Mouse (Mus musculus) kidney, postnatal 25 days (tissue): Measurements from ENCODE around the gene Kcnk13.

Experiments
- DNase-seq, 2 experiments: peaks; one replicate each; pipeline ENCODE4 v3.0.0; 2021; ENCODE audit warnings: mixed read lengths in 2 of 2

The Kcnk13 gene

DNA sequence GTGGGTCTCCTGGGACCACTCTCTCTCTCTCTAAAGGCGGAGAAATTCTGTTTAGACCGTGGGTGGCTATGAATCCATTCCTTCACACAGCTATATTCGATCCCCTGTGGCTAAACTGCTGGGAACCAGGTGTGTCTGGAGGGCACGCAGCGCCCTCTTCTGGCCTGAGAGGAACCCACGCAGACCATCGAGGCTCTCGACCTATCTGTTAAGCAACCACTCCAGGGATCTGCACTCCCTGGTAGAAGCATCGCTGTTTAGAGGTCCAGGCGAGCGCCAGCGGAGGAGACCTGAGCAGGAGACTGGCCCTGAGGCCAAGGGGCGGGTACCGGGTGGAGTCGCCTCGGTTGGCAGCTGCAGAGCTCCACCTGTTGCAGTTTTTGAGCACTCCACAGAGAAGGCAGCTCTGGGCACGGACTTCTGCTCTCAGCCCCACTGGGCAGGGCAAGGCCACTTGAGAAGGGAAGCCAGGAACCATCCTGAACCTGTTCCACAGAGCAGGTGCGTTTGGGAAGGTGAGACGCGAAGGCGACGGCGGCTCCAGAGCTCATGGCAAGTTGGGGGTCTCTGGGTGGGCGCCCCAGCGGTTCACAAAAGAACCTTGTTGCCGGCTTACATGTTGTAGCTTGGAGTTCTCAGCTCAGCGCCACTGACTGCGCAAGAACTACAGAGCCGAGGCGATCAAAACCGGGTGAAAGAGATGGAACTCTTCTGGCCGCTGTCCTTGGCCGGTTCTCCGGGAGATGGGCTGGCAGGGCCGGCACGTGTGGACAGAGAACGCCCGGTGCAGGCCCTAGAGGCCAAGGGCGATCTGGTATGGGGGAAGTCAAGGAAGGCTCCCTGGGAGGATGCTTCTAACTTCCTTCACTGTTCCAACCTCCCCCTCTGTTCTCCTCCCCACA lies at the start of gene Kcnk13:
Kcnk13 (plus strand) TSS at position 199 of the 902 bp plus-strand sequence.
- peak; percentile 75 to 79 for DNase-seq

GRCm38 (mm10) chr12:99917800-99918427 lies 46.4 kb upstream of the Kcnk13 start:
- DNase-seq = no peak

DNA sequence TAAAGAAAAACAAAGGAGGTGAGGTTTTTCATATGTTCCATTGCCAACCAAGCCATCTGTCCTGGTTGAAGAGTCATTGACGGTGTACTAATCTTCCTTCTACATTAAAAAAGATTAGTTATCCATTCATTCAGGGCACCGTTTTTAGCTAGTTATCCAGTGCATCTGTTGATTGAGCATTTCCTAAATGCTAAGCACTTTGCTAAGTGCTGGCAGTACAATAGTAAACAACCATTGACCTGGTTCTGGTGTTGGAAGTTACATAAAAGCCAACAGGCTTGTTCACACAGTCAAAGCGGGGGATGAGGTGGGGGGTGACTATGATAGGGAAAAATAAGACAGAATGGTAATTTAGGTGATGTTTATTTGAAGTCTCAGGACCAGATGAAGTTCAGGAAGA lies 44.7 kb upstream of the Kcnk13 start:
- no peak for DNase-seq

DNA sequence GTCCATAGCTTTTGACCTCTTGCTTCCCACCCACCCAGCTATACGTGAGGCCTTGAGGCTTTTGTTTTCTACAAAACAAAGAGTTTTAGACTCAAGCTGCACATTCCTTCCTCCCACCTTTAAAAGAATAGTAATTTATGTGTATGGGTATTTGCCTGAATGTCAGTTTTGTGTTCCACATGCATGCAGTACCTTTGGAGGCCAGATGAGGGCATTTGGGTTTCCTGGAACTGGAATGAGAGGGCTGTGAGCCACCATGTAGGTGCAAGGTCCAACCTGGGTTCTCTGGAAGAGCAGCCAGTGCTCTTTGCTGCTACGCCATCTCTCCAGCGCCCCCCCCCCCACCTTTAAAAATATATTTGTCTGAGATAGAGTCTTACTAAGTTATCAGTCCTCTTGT lies 43.3 kb upstream of the Kcnk13 start:
- DNase-seq = peak in 1 of 2 experiments; percentile 35

GRCm38 (mm10) chr12:99923131-99923606 lies 41.1 kb upstream of the Kcnk13 start:
- no peak for DNase-seq

GRCm38 (mm10) chr12:99923703-99924102 lies 40.6 kb upstream of the Kcnk13 start:
- DNase-seq = no peak

- DNase-seq = no peak
Measured at GRCm38 (mm10) chr12:99928311-99928710, 36.0 kb upstream of the Kcnk13 start.

DNA sequence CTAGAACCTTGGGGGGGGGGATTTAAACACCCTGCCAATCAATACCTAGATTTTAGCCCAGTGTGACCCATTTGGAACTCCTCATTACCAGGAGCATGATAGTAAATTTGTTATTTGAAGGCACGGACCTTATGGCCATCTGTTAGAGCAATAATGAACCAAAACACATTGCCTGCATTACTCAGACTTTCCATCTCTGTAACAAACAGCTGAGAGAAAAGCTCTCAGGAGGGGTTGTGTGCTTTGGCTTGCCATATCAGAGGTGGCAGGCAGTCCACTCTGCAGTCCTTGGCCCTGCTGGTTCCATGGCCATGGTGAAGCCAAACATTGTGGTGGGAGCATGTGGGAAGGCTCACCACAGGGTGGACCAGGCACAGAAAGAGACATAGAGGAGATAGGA lies 35.1 kb upstream of the Kcnk13 start:
- DNase-seq = no peak

- no peak for DNase-seq
Measured at GRCm38 (mm10) chr12:99932245-99932644, 32.1 kb upstream of the Kcnk13 start.

DNA sequence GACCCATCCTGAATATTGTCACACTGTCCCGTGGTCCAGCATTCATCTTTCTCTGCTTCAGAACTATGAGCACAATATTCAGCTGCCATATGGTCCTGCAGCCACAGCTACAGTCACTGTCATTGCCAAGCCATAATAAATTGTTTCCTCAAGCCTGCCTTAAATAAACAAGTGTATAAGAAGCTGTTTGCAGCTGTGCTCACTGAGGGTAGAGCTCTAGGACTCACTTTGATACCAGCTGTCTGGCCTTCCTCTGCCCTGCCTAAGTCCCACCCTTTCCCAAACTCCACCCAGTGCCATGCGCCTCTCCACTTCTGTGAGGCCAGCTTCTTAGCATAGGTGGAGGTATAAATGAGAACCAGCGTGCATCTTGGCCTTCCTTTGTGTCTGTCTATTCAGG lies 30.7 kb upstream of the Kcnk13 start:
- no peak for DNase-seq

DNA sequence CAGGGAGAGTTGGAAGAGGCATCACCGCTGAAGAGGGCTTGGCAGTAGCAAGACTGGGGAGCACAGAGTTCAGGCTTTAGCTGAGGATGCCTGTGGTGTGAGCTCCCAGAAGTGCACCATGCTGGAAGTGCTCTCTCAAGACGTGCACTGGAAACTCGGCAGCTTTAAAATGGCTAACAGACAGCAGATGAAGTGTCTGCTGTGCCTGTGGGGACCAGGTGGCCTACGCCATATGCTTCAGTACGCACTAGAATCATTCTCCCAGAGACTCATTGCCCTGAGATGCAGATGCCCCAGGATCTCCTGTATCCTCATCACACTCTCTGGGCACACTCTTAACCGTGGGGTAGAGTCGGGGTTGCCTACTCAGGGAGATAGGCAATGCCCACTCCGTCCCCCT lies 28.9 kb upstream of the Kcnk13 start:
- DNase-seq = no peak

- DNase-seq = peak; percentile 22 to 48
Measured at GRCm38 (mm10) chr12:99938476-99938875, 25.8 kb upstream of the Kcnk13 start.

- no peak for DNase-seq
Measured at GRCm38 (mm10) chr12:99939179-99939578, 25.1 kb upstream of the Kcnk13 start.

DNA sequence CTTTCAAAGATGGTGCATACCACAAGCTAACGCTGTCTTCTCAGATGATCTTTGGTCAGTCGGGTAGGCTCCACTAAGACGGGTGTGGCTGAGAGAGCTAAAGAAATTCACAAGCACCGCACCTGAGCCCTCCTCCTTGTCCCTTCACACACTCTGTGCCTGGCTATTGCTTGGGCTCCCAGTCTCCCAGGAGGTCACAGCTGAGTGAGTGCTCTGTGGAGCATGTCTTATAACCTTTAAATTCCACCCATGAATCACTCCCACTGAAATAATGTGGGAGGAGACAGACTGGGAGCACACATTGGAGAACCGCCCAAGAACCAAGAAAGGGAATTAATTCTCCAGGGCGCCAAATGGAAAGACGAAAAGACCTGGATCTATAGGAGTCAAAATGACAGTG lies 23.6 kb upstream of the Kcnk13 start:
- peak; percentile 69 to 87 for DNase-seq

DNA sequence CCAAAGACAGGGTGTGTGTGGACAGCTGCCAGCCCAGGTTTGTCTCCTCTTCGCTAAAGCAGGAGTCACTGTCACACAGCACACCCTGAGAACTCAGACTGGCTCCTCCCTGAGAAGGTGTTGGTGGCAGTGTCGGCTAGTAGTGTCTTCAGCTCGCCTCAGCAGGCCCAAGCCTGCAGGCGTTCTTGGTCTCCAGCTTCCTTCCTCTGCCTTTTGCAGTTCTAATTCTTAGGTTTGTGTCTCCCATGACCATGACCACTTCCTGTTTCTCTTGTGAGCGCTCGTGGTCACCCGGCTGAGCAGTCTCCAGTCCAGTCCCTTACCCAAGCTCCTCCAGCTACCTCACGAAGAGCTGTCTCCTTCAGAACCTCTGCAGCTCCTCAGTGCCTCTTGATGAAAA lies 21.9 kb upstream of the Kcnk13 start:
- no peak for DNase-seq

DNA sequence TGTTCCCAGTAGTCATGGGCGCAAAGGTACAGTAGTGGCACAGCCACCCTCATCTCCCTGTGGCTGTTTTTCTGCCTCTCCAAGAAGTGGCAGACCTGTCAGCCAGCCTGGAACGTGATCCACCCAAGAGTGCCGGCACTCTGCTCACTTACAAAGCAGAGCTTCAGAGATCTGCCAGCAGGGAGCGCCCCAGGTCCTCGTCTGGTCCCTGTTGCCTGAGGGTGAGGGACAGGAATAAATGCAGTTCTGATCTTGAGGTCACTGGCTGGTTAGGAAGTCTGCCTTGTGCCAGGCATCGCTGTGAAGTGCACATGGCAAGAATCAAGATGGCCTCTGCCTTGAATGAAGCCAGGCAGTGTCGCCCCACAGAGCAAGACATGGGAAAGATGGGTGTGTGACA lies 11.4 kb upstream of the Kcnk13 start:
- peak; percentile 53 to 67 for DNase-seq

DNA sequence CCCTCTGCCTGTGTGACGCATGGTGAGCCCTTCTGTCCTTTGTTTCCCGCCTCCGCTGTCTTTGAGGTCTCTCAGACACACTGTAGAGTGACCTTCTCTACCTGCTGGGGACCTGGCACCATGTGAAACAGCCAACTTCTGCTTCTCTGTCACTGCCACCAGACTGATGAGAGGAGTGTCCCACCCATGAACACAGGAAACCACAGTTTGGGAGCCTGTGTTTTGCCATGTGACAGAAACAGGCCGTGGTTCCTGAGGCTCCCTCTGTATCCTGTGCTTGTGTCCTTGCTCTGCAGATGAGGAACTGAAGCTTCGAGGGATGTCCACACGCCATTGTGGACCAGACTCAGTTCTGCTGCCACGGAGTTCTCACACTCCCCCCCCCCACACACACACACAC lies 7.9 kb upstream of the Kcnk13 start:
- no peak for DNase-seq

- DNase-seq = peak in 1 of 2 experiments; percentile 40
Measured at GRCm38 (mm10) chr12:99958068-99959060, 5.9 kb upstream of the Kcnk13 start.

DNA sequence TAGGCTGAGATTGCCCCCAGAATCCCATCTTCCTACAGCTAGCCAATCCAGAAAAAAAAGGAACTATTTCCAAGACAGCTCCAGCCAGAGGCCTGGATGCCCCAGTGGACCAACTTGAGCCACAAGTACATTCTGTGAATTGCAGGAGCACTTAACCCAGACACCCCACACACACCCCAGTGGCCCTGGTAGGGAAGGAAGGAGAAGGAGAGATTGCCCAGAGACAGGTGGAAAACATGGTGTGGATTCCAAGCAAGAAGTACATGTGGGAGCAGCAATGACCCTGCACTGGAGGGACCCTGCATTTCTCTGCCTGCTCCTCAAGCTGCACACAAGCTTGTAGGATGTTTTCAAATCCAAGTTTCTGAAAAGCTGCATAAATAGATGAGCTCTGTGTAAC lies 5.0 kb upstream of the Kcnk13 start:
- DNase-seq = no peak

GRCm38 (mm10) chr12:99959930-99960329 lies 4.4 kb upstream of the Kcnk13 start:
- DNase-seq = peak in 1 of 2 experiments; percentile 52

GRCm38 (mm10) chr12:99960675-99961074 lies 3.6 kb upstream of the Kcnk13 start:
- DNase-seq = no peak

- DNase-seq = peak; percentile 30 to 42
Measured at GRCm38 (mm10) chr12:99965203-99966115, 1.2 kb downstream of the Kcnk13 start.
